Mouse (Mus musculus): ENCODE results near the gene Rbfox2.

GRCm38 (mm10) chr15:77217523-77217922, 89.3 kb downstream of the Rbfox2 start:
- TF ChIP-seq CTCF (IDR thresholded peaks at IDR 0.05; ENCODE audit: low read depth, low read length): no peak
- TF ChIP-seq POLR2AphosphoS5 (IDR thresholded peaks at IDR 0.05; ENCODE audit: insufficient replicate concordance, low read depth, low read length): no peak
- no peak for TF ChIP-seq TAL1 (conservative IDR thresholded peaks at IDR 0.05; ENCODE audit: low read depth, low read length)

Measured in G1E (cell line).